Mouse (Mus musculus): ENCODE measurements around the gene Ms4a4c.
"Not testable (repeated sequence)": the region's sequence is repeated elsewhere in the genome, so short reads cannot be mapped to it uniquely, and the experiment has no call there.

Gene Ms4a4c

DNA sequence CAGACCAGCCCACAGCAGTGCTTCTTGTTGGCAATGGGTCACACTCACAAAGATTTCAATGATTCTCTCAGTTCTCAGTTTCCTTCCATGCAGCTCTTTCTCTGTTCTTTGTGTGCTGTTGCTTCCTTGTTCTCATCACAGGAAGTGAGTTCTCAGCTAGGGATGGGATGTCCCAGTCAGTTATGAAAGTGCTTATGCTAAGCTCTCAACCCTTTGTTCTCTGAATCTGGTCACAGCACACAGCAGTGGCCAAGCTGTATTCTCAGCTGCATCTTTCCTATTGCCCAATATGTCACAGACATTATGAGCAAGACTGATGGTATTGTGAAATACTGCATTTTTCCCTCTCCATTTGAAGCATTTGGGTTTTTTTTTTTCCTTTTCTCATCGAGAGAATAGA lies 60.2 kb downstream of the Ms4a4c start:
- DNase-seq (ENCODE audit: low spot score), result not testable (repeated sequence)

GRCm38 (mm10) chr19:11466471-11466870 lies 61.9 kb downstream of the Ms4a4c start:
- no peak for DNase-seq (ENCODE audit: low spot score)

GRCm38 (mm10) chr19:11468361-11468760 lies 63.8 kb downstream of the Ms4a4c start:
- DNase-seq (ENCODE audit: low spot score), result not testable (repeated sequence)

DNA sequence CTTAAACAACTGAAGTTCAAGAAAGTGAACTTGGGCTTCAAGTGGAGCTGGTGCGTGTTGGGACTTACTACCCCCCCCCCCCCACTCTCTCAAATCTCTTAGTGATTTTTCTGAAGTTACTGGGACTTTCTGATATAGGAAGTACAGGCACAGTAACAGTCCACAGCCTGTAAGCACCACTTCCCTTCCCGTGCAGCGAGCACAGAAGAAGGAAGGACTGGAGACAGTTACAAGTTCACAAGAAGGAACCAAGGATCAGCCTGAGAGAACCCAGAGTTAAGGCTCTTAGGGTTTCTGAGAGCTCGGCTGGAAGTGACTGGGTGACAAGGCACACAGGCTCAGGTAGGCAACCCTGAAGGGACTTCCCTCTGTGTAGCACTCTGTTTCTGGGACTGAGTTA lies 64.6 kb downstream of the Ms4a4c start, which contains the start of gene Ms4a6c:
Gene Ms4a6c (plus strand): TSS at position 152 of the 400 bp plus-strand sequence.
- not testable (repeated sequence) for DNase-seq (ENCODE audit: low spot score)
